Mouse (Mus musculus) frontal cortex, postnatal 25 days (tissue): ENCODE data around the gene Abat.

Experiments used
- DNase-seq, 2 experiments: peaks; one replicate each; pipeline ENCODE4 v3.0.0; 2022; ENCODE audit warnings: low spot score in 2 of 2

Abat gene

GRCm38 (mm10) chr16:8670041-8671035 lies 157.1 kb downstream of the Abat start:
- no peak for DNase-seq
